Mouse (Mus musculus) embryonic facial prominence, embryonic 14.5 days (tissue): ENCODE measurements around the gene Tanc1. TPM values are rescaled to one million over a fixed set of nuclear protein-coding genes. Genes with fewer than 3 reads are reported as not detected.
A peak's percentile ranks its signal among the peaks of the same experiment; 100 is the strongest.

Experiments used
- ATAC-seq: fragments of 200-750 bp; cut with Nextera tagmentation; 2 replicates; pipeline ENCODE4 v1.8.0; 2017; ENCODE audit warnings: low read depth, moderate number of reproducible peaks, moderate TSS enrichment
- DNase-seq: peaks from one replicate; pipeline ENCODE4 v3.0.0-alpha.2; 2015; ENCODE audit warnings: low spot score
- H3K27ac ChIP-seq: fragments of 300-500 bp; sonication (generic); replicated peaks from 2 replicates; pipeline ENCODE4 v1.5.1; 2014; ENCODE audit warnings: low read depth, mild to moderate bottlenecking, low read length, moderate library complexity
- H3K27me3 ChIP-seq: fragments of 300-500 bp; sonication (generic); replicated peaks from 2 replicates; pipeline ENCODE4 v1.6.1; 2014; ENCODE audit warnings: low read length; ENCODE audit not compliant: control insufficient read depth, insufficient read depth
- H3K36me3 ChIP-seq: fragments of 300-500 bp; sonication (generic); 2 replicates; pipeline ENCODE4 v1.6.1; 2014; ENCODE audit warnings: low read length, mixed read lengths; ENCODE audit not compliant: control insufficient read depth, insufficient read depth
- H3K4me1 ChIP-seq: fragments of 300-500 bp; sonication (generic); 2 replicates; pipeline ENCODE4 v1.6.1; 2014; ENCODE audit warnings: antibody characterized with exemption, low read length; ENCODE audit not compliant: control insufficient read depth, insufficient read depth
- H3K4me2 ChIP-seq: fragments of 300-500 bp; sonication (generic); 2 replicates; pipeline ENCODE4 v1.6.1; 2014; ENCODE audit warnings: low read depth, mild to moderate bottlenecking, low read length, moderate library complexity, mixed read lengths
- H3K4me3 ChIP-seq: fragments of 300-500 bp; sonication (generic); 2 replicates; pipeline ENCODE4 v1.5.1; 2014; ENCODE audit warnings: low read depth, mild to moderate bottlenecking, low read length
- H3K9ac ChIP-seq: fragments of 300-500 bp; sonication (generic); 2 replicates; pipeline ENCODE4 v1.6.1; 2014; ENCODE audit warnings: low read depth, mild to moderate bottlenecking, low read length, moderate library complexity, mixed read lengths
- H3K9me3 ChIP-seq: fragments of 300-500 bp; sonication (generic); 2 replicates; pipeline ENCODE4 v1.6.1; 2016; ENCODE audit warnings: low read length; ENCODE audit not compliant: control insufficient read depth
- WGBS: fragments of 180-500 bp; shearing (Covaris S2); extraction: QIAGEN DNeasy Blood & Tissue Kit; methylation state at CpG from one replicate; pipeline ENCODE4 v1.1.7; 2014; 5-methylcytosine and 5-hydroxymethylcytosine counted together
- polyA plus RNA-seq: library from polyadenylated mRNA; unstranded; fragments of >200 nt; fragmentation: Nextera tagmentation; extraction: Ambion mirVana; gene quantifications from 2 replicates; pipeline ENCODE4 v1.2.1, GENCODE M21; 2014

Gene Tanc1
- polyA plus RNA-seq, 1 experiment from 2014 or later: 24.8 TPM

DNA sequence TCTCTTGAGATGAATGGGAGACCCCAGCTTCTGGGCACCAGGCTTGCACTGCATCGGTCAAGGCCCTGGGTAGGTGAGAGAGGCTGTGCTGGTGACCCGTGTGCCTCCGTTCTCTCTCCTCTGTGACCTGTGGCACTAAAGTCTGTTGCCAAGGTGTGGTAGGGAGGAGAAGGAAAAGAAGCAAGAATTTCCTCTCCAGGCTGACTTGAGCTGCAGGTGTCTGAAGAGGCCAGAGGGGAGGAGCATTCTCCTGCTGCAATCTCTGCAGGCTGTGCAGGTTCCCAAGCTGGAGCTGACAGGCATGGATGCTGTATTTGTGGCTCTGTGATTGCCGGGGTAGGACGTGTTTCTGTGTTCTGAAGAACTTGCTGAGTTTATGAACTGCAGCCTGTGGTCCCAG lies 163.3 kb downstream of the Tanc1 start:
- WGBS: 75% methylated on average over 5 of the region's 5 CpGs
- no peak for DNase-seq
- Histone ChIP-seq H3K4me2 (no peak overlapping the region), H3K27ac (no peak overlapping the region), H3K9me3 (no peaks in the 10 kb centered on the region), H3K4me3 (no peak overlapping the region), H3K4me1 (peaks cover 36% of the 10 kb centered on the region), H3K9ac (no peak overlapping the region), H3K36me3 (peaks cover 13% of the 10 kb centered on the region), H3K27me3 (no peaks in the 10 kb centered on the region)
- ATAC-seq: no peak

GRCm38 (mm10) chr2:59775820-59776219 lies 164.0 kb downstream of the Tanc1 start:
- no peak overlapping the region for H3K27ac ChIP-seq

DNA sequence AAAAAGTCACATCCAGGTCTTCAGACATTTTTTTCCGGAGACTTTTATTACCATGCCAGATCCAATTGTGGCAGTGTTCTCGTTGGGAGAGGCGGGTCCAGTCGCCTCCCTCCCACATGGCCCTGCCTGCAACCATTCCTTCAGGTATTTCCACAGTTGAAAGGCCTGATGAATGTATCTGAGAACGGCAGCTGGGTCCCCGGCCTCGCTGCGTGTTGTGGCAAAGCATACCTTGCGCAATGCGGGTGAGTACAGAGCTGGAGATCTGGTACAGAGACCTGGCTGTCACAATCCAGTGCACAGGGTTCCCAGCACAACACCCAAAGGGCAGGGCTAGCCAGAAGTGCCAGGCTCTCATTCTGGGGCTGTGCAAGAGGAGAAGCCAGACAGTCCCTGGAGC lies 167.5 kb downstream of the Tanc1 start:
- ATAC-seq (no peak; the same call in 1 of the 2 replicates), DNase-seq (peak; percentile 72)
- Histone ChIP-seq H3K9ac (no peak overlapping the region), H3K27me3 (no peaks in the 10 kb centered on the region), H3K27ac (peak overlapping the region; percentile 52; the same call in 1 of the 2 replicates), H3K4me2 (0 out of 2 replicates have a peak overlapping the region, but pooled peaks have one; percentile 7), H3K9me3 (no peaks in the 10 kb centered on the region), H3K36me3 (peaks cover 7% of the 10 kb centered on the region), H3K4me1 (peaks cover 24% of the 10 kb centered on the region), H3K4me3 (no peak overlapping the region)
- 71% methylated on average over 10 of the region's 10 CpGs for WGBS

More at GRCm38 (mm10) chr2:59775820-59776219, 164.0 kb downstream of the Tanc1 start:
- no peaks in the 10 kb centered on the region for H3K27me3 ChIP-seq
- H3K4me2 ChIP-seq: no peak overlapping the region
- H3K4me3 ChIP-seq: no peak overlapping the region
- H3K9ac ChIP-seq: no peak overlapping the region
- peaks cover 30% of the 10 kb centered on the region for H3K4me1 ChIP-seq
- 65% methylated on average over 6 of the region's 6 CpGs for WGBS
- ATAC-seq (no peak), DNase-seq (no peak)
- H3K9me3 ChIP-seq: no peaks in the 10 kb centered on the region
- peaks cover 13% of the 10 kb centered on the region for H3K36me3 ChIP-seq

DNA sequence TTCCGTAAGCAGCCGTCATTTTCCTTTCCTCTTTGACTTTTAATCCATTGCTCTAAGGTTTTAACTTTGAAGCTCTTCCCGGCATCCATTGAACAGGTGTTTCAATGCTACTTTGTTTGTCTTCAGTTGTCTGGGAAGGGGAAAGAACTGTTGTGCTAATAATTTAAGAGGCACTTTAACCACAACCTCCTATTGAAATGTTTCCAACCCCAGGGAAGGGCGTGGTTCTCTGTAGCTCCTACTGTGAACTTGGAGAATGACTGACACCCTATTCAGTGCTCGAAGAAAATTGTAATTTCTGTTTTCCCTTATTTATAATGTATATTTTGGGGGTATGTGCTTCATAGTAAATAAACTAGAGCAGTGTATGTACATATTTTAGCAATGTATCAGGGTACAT lies 168.4 kb downstream of the Tanc1 start:
- peaks cover 25% of the 10 kb centered on the region for H3K4me1 ChIP-seq
- WGBS: 75% methylated on average over 5 of the region's 5 CpGs
- no peak overlapping the region for H3K4me2 ChIP-seq

GRCm38 (mm10) chr2:59783055-59783831 lies 171.4 kb downstream of the Tanc1 start:
- no peak overlapping the region for H3K4me2 ChIP-seq
- H3K4me1 ChIP-seq: peaks cover 25% of the 10 kb centered on the region
- H3K9ac ChIP-seq: no peak overlapping the region
- H3K27ac ChIP-seq: 0 out of 2 replicates have a peak overlapping the region, but pooled peaks have one; percentile 8
- no peaks in the 10 kb centered on the region for H3K27me3 ChIP-seq
- ATAC-seq: peak; percentile 70
- H3K4me3 ChIP-seq: no peak overlapping the region
- H3K36me3 ChIP-seq: peaks cover 8% of the 10 kb centered on the region; the same call in 1 of the 2 replicates
- peak; percentile 88 for DNase-seq
- WGBS: 41% methylated on average over 12 of the region's 12 CpGs
- no peaks in the 10 kb centered on the region for H3K9me3 ChIP-seq

More for the DNA sequence above, 168.4 kb downstream of the Tanc1 start:
- H3K9ac ChIP-seq: no peak overlapping the region
- DNase-seq (no peak), ATAC-seq (no peak)
- H3K9me3 ChIP-seq: no peaks in the 10 kb centered on the region
- no peak overlapping the region for H3K4me3 ChIP-seq
- no peak overlapping the region for H3K27ac ChIP-seq
- H3K36me3 ChIP-seq: peaks cover 6% of the 10 kb centered on the region; the same call in 1 of the 2 replicates
- no peaks in the 10 kb centered on the region for H3K27me3 ChIP-seq

DNA sequence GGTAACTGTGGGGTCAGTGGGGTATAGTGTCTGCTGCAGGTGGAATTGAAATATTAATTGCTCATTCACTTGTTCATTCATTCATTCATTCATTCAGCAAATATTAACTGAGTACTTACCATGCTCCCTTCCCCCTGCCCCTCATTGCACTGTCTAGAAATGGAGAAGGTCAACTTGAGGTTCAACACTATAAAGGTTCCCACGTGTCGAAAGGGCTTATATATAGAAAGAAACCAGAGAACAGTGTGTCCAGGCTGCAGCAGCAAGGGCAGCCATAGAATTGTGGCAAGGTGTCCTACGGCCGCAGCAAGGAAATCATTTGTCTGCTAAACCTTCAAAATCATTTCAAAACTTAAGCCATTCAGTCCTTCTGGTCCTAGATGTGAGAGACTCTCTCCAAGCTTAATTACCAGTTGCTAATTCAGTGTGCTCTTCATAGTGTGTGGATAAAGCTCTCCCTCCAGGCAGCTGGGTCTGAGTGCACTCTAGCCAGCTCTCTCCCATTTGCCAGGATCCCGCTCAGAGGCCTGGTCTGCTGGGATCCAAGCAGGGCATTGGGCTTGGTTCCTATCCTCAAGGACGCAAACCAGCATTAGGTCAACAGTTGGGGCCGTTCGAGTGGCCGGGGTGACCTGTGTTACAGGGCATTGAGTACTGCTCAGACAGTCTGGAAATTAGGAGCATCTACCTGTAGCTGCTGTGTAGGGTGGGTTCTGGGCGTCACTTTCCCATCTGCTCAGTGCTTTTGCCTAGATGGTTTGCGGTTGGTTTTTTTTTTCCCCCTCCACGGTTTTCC lies 172.2 kb downstream of the Tanc1 start:
- H3K9ac ChIP-seq: no peak overlapping the region
- peaks cover 7% of the 10 kb centered on the region; the same call in 1 of the 2 replicates for H3K36me3 ChIP-seq
- no peaks in the 10 kb centered on the region for H3K9me3 ChIP-seq
- DNase-seq: no peak
- 85% methylated on average over 12 of the region's 12 CpGs for WGBS
- H3K4me3 ChIP-seq: no peak overlapping the region
- ATAC-seq: no peak
- no peaks in the 10 kb centered on the region for H3K27me3 ChIP-seq
- no peak overlapping the region for H3K4me2 ChIP-seq
- peaks cover 23% of the 10 kb centered on the region for H3K4me1 ChIP-seq
- H3K27ac ChIP-seq: no peak overlapping the region

- Histone ChIP-seq H3K9me3 (no peaks in the 10 kb centered on the region), H3K9ac (no peak overlapping the region), H3K4me2 (no peak overlapping the region), H3K4me3 (no peak overlapping the region), H3K27me3 (no peaks in the 10 kb centered on the region), H3K27ac (no peak overlapping the region), H3K36me3 (peaks cover 7% of the 10 kb centered on the region; the same call in 1 of the 2 replicates), H3K4me1 (peaks cover 23% of the 10 kb centered on the region)
- ATAC-seq: no peak
- DNase-seq: peak; percentile 50
- WGBS: 72% methylated on average over 6 of the region's 6 CpGs
Observed at GRCm38 (mm10) chr2:59784628-59784883, 172.7 kb downstream of the Tanc1 start.

DNA sequence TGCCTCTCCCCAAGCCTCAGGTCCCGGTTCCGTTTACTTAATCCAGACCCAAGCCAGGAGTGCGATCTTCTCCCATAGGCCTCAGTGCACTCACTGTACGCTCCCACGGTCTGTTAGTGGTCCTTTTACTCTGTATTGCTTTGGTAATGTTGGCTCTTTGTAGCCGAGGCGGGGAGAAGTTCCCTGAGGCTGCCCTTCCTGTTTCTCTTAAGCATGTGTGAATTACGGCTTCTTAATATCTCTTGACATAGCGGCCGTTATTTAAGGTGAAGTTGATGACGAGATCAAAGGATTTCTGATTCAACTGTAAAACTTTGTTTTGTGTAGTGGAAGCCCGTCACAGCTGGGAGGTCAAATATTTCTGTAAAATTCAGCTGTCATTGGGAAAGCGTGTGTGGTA lies 173.8 kb downstream of the Tanc1 start:
- 60% methylated on average over 13 of the region's 13 CpGs for WGBS
- DNase-seq (no peak), ATAC-seq (no peak)
- Histone ChIP-seq H3K4me1 (peaks cover 23% of the 10 kb centered on the region), H3K4me2 (no peak overlapping the region), H3K27me3 (no peaks in the 10 kb centered on the region), H3K9me3 (no peaks in the 10 kb centered on the region), H3K9ac (no peak overlapping the region), H3K4me3 (no peak overlapping the region), H3K36me3 (peaks cover 7% of the 10 kb centered on the region; the same call in 1 of the 2 replicates), H3K27ac (no peak overlapping the region)
